Mouse (Mus musculus) heart, adult 10 weeks (tissue): ENCODE data around the gene 4932415D10Rik. TPM values are rescaled to one million over a fixed set of nuclear protein-coding genes. Genes with fewer than 3 reads are reported as not detected.

Experiments used
- polyA plus RNA-seq: library from polyadenylated mRNA; stranded (reverse); fragments of 350-450 nt; fragmentation: Illumina TruSeq; extraction: RNeasy Lipid Tissue Mini Kit (QIAGEN cat#74804); gene quantifications from one replicate; pipeline ENCODE4 v1.2.3, GENCODE M21; 2014; ENCODE audit warnings: low read depth, low replicate concordance

Gene 4932415D10Rik
- not detected for polyA plus RNA-seq

GRCm38 (mm10) chr10:82316482-82316881, at the start of gene 4932415D10Rik:
TSS of gene 4932415D10Rik (minus strand) at chr10:82316582.

GRCm38 (mm10) chr10:82354083-82355010, 38.0 kb upstream of the 4932415D10Rik start, which contains the start of gene Gm4924:
TSS of gene Gm4924 (plus strand) at chr10:82354255.

GRCm38 (mm10) chr10:82240742-82241400, 75.5 kb downstream of the 4932415D10Rik start, which contains the start of gene Zfp938:
TSS of gene Zfp938 (minus strand) at chr10:82241280.

Other genes with a start within 250 kb of the 4932415D10Rik start
- 1.1 TPM for gene BC024063, start 233.2 kb downstream of the 4932415D10Rik start, polyA plus RNA-seq
- 2.4 TPM for gene AU041133, start 188.6 kb downstream of the 4932415D10Rik start, polyA plus RNA-seq
- gene Zfp938, start 75.3 kb downstream of the 4932415D10Rik start, polyA plus RNA-seq, result 8.1 TPM
- 2.3 TPM for gene Gm4924, start 37.7 kb upstream of the 4932415D10Rik start, polyA plus RNA-seq
- not detected for gene Gm1553, start 176.0 kb upstream of the 4932415D10Rik start, polyA plus RNA-seq